Mouse (Mus musculus) heart, adult 11 months (tissue): Measurements from ENCODE around the gene Ptprd.

Experiments
- DNase-seq: peaks from one replicate; pipeline ENCODE4 v3.0.0; 2022

The Ptprd gene

DNA sequence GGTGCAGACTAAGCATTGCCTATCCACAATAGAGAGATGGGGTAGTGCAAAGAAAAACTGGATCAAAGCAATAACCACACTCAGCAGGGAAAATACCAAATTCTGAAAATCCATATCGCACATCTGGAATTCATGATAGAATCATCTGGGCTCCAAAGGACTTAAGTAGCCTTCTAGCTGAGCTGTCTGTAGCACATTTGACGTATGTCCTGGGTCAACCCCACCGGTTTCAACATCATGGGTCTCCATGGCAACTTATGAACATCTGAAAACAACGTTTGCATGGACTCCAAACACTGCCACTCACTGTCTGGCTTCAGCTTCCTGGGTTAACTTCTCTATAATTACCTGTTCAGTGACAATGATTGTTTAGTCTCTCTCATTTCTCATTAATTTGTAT lies 655.9 kb downstream of the Ptprd start:
- DNase-seq: no peak

DNA sequence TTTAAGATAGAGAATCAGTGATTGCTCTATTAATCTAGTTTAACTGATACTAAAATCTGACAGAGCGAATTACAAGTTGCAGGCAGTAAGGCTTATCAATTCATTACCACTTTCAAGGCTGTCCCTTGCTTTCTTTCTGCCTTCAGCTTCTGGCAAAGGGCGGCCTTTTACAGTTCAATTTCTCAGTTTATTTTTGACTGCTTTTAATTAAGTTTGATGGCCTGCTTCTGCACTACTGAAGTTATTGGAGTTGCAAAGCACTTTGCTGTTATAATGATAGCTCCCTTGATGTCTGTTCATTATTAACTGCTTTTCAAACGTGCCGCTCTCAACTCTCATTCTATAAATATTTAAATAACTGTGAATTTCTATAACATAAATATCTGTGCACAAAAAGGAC lies 673.9 kb downstream of the Ptprd start:
- no peak for DNase-seq

DNA sequence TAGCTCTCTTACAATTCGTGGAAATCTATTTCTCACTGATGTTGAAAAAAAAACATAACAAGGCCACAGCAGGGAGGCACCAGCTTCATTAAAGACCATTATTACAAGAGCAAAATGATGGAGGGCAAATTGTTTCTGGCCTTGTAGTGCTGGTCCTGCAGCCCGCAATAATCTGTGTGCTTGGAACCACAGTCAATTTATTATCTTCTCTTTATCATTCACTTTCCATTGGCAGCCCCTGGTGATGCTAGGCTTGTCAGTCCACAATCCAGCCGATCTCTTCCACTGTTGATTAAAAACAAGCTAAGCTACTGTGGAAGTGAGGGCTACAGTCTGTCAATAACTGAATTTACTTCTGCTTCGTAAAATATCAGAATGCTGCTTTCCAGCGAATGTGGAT lies 674.4 kb downstream of the Ptprd start:
- no peak for DNase-seq

DNA sequence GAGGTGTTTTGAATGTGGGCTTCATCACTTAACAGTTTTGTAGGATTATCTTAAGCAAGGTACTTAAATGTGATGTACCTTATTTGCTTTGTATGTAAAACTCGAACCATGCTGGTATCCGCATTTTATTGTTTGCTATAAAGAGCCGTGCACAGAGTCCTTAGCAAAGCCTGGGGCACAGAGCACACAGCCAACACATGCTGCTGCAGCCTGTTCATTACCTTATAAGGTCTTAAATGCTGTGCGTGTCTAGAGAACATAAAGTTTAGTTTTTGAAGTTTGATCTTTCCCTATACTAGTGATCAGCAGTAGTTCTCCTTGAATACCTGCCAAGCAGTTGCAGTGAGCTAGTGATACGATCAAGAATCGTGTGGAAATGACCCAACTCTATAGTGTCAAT lies 676.2 kb downstream of the Ptprd start:
- DNase-seq: no peak

DNA sequence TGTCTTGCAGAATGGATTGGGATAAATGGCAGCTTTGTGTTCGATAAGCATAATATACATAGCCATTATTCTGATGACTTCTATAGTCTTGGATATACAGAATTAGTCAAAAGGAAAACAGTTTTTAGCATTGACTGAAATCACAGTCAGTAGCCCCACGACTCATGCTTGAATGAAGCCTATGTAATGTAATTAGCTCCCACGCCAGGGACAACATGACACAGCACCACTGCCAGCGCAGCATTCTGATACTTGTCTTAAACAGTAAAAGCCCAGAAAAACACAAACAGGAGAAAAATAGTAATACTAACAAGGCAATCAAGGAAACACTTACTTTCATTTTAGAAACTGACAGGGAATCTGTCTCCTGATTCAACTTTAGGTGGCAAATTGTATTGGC lies 677.2 kb downstream of the Ptprd start:
- no peak for DNase-seq

DNA sequence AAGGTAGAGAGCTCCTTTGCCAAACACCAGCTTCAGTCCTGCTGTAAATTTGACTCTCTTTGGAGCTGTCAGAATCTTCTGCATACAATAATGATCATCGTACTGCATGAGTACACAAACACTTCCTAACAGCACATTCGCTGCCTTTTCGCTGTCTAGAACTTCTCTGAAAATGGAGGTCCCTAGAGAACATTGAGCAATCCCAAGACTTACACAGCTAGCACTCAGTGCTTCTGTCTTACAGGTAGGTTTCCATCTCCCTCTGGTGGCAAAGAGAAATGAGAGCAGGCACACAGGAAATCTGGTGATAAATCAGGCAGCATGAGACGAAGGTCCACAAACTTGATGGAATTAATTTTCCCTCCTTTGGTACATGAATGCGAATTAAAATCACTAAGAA lies 692.6 kb downstream of the Ptprd start:
- no peak for DNase-seq

DNA sequence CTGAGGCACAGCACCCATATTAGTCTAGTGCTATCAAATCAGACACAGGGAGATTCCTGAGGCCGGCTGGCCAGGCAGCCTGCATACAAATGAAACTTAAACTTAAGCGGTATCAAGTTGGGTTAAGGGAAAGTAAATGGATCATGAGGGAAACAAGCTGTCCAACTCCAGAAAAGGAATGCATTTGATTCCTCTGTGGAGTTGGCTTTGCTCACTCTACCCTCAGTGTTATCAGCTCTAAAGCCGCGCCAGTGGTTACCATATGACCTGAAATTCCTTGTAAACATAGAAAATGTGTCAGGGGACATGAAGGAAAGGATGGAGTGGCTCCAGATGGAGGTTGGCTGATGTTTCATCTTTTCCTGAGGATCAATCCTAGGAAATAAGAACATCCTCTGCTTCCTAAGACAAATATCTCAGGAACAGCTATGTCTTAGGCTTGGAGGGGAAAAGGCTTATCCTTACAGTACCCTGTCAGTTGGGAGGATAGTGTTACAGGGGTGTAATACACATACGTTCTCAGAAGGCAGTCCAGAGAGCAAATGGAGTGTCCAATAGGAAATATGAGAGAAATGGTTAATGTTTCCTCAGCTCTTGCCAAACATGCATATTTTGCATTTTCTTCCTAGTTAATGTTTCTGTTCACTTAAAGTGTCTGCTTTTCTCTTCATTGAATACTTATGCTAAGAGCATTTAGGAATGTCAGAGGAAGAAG lies 697.7 kb downstream of the Ptprd start:
- no peak for DNase-seq

DNA sequence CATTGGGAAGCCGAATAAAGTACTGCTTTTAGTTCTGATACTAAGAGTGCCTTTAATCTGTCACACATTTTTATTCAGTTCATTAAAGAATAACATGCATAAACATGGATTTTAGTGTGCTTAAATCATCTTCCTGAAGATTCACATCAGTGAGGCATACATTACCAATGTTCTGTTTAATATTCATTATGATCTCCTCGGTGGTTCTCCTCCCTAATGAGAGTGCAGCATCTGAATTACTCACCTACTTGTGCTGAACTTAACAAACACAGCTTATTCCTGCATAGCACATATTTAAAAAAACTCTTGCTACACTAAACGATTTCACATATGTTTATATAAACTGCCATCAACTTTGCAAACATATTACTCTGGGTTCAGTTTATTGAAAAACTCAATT lies 698.7 kb downstream of the Ptprd start:
- DNase-seq: no peak

DNA sequence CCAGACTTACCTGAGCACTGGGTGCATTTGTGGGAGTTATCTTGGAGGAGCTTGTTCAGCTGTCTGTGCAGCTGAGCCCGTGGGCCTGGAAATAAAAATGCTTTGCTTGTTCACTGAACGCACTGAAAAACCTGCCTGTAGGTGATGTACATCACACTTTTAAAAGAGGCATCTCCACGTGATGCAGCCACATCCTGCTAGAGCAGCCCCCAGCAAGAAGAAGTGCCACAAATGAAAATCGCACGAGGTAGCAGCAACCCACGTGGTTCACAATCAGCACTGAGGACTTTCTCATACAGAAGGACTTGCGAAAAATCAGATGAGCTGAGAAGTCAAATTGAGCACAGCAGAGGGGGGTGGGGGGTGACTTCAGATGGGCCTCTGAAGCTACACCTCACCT lies 757.7 kb downstream of the Ptprd start:
- no peak for DNase-seq

DNA sequence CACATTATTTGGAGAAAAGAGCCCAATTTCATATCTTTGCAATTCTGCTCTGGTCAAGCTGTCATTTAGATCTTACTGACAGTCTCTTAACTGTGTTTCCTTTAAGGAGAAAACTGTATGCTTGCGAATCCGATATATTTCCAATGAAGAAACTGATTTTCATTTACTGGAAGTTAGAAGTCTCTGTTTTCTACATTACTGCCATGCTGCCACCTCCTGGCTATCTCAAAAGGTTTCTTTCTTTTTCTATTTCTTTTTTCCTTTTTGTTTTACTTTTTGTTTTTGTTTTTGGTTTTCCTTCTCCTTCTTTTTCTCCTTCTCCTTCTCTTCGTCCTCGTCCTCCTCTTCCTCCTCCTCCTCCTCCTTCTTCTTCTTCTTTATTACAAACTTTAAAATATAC lies 812.6 kb downstream of the Ptprd start:
- DNase-seq: no peak

DNA sequence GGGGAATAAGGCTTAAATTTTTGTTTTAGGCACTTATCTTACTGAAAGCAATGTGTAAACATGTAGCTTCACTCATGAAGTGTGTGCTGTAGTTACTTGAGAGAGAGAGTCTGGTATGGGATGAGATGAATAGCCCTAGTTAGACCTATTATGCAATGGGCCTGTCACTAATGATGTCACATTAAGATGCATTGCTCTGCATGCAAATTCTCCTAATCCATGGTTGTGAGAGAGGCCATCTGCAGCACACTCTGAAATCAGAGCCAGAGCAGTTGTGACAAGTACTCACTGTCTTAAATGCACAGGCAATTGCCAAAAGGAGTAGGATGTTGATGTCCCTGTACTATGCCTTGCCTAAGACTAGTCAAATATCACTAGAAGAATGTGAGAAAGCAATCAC lies 850.0 kb downstream of the Ptprd start:
- DNase-seq: no peak

DNA sequence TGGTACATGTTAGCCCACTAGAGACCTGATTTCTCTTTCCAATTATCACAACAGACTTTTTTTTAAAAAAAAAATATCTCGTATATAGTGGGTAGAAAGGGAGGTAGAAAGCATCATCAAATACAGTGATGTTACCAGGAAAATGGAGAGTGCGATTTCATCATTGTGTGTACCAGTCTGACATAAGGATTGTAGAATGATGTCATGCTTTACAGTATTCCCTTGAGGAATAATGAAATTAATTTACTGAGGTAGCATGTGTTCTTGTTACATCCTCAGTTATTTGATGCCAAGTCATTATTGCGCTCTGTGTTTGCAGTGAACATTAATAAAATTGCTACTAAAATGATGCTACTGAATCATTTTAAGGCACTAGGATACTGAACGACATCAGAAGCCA lies 884.6 kb downstream of the Ptprd start:
- DNase-seq: no peak

DNA sequence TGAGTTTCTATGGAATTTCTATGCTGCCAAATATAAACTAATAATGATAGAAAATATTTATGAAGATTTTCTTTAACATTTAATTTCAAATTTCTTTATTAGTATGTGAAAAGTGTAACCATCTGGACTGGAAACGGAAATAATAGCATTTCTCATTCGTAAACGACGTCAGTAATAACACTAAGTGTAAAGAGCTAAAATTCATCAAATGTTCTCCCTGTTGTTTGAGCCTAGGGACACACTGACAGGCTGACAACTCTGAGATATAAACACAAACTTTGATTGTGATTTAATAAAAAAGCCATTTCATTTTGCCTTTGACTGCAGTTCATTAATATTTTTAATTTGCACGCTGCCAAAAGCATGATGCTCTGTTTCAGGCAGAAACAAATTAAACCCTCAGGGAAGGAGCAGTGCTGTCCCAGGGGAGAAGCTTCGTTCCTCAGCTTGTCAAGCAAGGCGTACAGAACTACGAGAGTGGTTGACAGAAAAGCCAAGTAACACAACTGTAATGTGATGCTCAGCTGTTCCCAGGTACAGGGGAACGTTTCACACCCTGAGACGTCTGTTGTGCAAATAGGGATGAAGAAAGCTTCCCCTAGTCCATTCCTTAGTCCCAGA lies 894.6 kb downstream of the Ptprd start:
- no peak for DNase-seq

DNA sequence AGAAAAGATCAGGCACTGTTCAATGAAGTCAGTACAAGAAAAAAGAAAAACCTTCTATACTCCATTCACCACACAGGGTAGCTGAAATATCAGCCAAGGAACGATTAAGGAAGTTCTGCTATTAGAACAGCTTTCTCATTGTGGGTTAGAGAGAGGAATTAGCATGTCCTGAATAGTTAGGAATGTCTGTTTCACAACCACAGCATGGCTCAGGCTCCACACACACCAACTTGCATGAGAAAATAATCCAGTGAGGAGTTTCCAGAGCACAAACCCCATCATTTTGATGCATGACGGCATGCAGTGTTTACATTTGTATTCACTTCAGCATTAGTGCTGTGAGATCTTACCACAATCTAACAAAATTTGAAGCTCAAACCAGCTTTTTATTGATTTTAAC lies 895.1 kb downstream of the Ptprd start:
- DNase-seq: no peak

DNA sequence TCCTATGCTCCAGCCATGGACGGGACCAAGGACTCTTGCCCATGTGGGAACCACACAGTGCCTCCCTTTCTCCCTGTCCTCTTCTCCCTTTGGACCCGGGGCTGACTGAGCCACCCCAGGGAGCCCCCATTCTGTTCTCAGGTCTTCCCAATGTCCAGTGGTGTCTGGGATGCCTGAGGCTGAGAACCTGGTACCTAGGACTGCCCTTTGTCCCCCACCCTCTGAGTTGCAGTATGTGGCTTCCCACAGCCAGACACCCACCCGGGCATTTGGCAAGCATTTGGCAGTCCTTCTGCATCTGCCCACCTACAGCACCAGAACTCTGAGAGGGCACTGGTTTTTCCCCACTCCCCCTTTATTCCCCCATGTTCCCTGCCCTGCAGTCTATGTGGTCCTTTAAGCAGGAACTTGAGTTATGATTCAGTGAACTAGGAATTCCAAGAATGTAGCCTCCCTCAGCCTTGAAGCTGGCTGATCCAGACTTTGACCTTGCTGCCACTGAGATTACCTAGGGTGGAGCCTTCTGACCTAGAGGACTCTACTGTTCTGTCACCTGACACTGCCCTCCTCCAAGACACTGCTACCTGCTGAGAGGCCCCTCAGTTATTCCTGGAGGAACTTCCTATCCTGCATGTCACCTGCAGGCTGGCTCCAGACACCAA lies 901.5 kb downstream of the Ptprd start:
- DNase-seq: no peak

DNA sequence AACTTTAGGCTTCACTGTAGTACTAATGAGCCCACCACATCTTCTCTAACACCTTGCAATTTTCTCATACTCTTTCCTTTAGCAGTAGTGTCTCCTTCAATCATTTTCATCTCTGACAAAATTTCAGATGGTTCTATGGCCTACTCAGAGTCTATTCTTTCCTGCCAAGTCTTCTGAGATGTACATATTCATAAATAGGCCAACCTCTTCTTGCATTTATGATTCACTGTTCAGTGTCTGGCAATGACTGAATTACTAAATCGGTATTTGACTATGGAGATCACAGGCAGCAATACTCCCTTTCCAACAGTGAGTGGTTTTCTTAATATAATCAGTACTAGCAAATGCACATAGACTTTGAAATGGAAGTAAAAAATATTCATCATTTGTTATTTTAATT lies 928.3 kb downstream of the Ptprd start:
- no peak for DNase-seq

DNA sequence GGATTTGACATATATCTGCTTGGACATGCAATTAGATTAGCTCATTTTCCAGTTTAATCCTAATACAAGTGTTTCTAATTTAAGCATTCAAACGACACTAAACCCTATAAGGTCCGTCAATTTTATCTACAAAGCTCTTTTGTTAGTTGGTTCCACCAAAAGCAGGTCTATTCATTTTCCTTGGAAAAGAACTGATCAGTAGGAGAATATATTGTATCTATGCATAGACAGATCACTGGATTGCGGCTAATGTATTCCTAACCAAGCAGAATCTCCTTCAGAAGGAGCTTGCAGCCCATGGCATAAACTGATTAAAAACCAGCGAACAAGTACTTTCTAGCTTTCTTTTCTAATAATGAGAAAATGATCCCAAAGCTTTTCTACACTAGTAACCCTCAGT lies 933.8 kb downstream of the Ptprd start:
- no peak for DNase-seq

DNA sequence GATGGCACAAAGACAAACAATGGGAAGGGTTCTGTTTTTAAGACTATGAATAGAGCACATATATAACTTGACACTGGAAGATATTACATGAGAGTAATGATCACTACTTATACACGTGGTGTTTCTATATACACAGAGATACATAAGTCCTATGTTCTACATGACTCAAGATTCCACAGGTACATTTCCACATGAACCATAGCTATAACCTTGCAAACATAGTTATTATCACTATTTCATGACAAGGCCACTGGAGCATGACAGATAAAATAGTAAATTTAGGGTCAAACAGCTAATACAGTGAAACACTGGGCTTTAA lies 951.8 kb downstream of the Ptprd start:
- no peak for DNase-seq

DNA sequence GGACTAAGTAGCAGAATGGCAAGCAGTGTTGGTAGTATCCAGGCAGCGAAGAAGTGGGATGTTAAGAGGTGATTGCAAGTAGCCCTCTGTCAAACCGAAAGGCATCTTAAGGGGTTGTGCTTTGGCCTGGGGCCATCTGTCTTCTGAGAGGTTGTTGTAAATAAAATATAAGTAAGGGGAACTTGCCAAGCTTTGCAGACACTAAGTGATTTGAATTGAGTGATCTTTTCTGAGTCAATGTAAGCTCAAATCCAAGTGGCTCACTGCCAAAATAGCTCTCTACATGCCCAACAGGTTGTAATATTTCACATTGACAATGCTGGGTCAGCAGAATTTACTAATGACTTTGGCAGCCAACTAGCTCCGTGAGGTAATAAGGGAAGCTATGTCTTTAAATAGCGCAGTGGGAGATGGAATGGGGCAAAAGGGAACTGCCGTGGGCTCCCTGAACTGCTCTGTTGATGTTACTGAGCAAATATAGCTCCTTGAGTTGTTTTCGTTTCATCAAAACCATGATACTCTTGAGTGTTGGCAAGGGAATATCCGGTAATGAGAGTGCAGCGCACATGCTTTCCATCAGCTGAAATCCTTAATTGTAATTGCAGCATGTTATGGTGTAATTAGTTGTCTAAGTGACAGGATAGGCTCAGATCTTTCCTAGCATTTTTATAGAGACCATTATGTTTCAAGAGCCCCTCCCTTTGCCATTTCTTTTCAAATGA lies 952.4 kb downstream of the Ptprd start:
- peak; percentile 70 for DNase-seq

DNA sequence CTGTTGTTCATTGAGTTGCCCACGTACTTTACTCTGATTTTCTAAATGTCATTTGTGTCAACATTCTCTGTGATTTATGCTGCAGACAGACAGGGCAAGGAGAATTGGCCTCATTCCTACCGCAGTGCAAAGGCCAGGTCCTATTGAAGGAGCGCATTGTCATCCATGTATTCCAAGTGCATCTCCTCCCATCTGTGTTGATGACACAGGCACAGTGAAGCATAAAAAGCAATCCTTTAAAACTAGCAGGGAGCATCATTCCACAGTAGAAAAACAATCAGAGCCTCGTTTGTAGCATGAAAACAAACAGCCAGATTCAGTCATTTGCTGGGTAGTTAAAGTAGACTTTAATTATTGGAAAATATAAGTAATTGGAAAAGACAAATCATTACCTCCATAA lies 960.6 kb downstream of the Ptprd start:
- no peak for DNase-seq

DNA sequence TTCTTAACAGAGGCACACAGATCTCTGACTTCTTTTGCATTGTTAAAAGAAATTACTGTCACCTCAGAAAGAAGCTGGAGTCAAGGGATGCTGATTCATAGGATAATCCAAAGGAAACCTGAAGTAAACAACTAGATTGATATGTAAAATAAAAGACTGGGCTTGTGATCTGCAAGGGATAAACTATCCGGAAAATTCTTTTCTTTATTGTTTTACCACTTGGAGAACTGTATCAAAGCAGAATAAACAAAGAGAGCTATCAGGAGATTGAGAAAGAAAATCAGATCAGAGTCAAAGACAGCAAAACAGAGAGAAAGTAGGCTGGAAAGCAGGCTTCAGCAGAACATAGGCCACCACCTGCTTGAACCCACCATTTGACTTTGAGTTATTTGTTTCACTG lies 962.0 kb downstream of the Ptprd start:
- no peak for DNase-seq

DNA sequence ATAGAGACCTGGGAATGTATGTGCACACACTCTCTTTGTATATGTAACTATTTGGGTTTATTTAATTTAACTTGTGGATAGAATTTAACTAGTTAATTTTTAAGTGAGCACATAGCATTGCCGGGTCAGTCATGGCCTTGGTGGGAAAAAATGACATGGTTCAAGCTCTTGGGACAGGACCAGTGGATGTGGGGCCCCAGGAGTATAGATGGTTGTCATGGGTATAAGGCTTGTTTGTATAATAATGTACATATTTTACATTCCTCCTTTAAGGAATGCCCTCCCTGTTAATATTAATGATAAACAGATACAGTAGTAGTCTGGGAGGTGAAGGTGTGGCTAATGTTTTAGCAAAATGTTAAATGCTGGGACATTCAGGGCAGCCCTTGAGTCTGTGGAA lies 962.8 kb downstream of the Ptprd start:
- DNase-seq: no peak

DNA sequence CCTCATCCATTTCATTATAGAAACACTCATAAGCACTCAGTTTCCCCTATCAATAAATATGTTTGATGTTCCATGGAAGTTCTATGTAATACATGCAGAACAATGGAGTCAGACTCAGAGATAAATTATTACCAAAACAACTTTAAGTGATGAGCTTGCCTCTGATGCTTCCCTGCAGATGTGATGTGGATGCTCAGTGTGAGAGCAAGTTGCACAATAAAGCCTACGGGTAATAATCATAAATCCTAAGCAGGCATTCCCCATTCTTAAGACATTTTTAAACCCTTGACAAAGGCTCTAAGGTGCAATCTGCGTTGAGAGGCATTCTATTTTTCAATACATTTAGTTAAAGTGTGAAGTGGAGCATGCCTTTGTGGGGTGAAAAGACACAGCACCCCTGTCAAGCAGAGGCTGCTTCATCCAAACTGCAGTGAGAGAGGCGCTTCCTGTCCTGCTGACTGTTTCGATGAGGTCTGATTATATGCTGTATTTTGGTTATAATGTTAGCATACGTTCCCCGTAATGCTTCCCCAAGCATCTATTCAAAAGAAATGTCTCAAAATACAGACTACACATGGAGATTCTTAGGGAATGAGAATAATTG lies 969.8 kb downstream of the Ptprd start:
- no peak for DNase-seq

DNA sequence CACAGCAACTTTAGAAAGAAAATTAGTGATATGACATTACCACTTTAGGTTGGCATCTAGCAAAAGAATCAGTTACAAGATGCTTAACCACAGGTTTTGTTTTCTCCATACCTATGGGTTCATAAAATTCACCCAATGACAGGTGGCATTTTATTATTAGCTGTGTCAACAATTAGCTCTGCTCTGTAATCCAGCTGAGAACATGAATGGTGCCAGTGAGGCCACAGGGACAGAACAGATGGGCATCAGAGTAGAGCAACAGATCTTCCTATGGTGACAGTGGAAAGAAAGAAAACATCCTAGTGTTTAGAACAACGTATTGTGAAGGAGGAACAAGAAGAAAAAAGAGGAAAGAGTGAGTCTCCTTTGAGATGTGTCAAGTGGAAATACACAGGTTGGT lies 973.6 kb downstream of the Ptprd start:
- DNase-seq: no peak
